Mouse (Mus musculus): ENCODE measurements around the gene Dusp10.

GRCm38 (mm10) chr1:184117586-184117985, 104.5 kb downstream of the Dusp10 start:
- no peak for TF ChIP-seq POLR2A (IDR thresholded peaks at IDR 0.05; ENCODE audit: insufficient read depth, low read depth, low read length)
- TF ChIP-seq CTCF (IDR thresholded peaks at IDR 0.05) = no peak
- no peak for TF ChIP-seq EP300 (IDR thresholded peaks at IDR 0.05; ENCODE audit: insufficient read depth, low read depth, low read length)
